In the genomic region with DNA sequence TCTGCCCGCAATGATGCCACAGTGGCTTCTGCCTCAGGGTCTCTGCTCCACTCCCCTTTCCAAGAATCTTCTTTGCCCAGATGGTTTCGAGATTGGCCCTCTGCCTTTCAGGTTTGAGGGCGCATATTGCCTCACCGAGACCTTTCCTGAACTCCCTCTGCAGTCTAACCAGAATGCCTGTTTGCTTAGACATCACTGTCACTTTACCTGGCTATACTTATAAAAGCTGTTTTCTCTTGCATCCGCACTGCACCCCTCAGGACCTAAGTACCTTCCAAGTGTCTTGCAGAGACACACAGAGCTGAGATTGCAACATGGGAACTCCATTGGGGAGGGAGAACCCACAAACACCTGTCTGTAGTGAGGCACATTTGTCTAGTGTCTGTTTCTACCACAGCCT, we compare ENCODE assay signal across 42 mouse cellular contexts. TPM values are rescaled to one million over a fixed set of nuclear protein-coding genes. Genes with fewer than 3 reads are reported as not detected.
"Had no signal": no experiment of that assay in that cellular context is flagged by ENCODE, and none has a peak within 500 bp of the region (broad histone marks: within the 10 kb centered on the region; RNA-seq: fewer than 3 reads in every experiment).

No protein-coding gene starts in this region.

- H3K4me3 ChIP-seq: heart, embryonic 12.5 days; heart, embryonic 13.5 days; heart, embryonic 15.5 days; hindbrain, embryonic 10.5 days; hindbrain, embryonic 13.5 days; hindbrain, embryonic 15.5 days; intestine, embryonic 15.5 days; kidney, embryonic 15.5 days; layer of hippocampus, adult 2 months; left cerebral cortex, adult 2 months had no signal

- ATAC-seq: hindbrain, embryonic 16.5 days; hindbrain, postnatal 0 days; inflammation-experienced regulatory T-cells, adult 6 months; intestine, embryonic 15.5 days; intestine, embryonic 16.5 days; intestine, postnatal 0 days had no signal

- DNase-seq: heart, postnatal 10 days; heart, postnatal 14 days; heart, postnatal 36 days; heart, postnatal 4 days; kidney, adult 11 months; kidney, adult 18-20 months; kidney, adult 2 months; kidney, adult 8-10 months; kidney, adult 9 months; kidney, postnatal 10 days; kidney, postnatal 14 days; kidney, postnatal 25 days; kidney, postnatal 36 days; kidney, postnatal 4 days; layer of hippocampus, adult 9-11 months; layer of hippocampus, postnatal 36 days had no signal

- H3K27ac ChIP-seq: heart, embryonic 13.5 days; heart, embryonic 15.5 days; hindbrain, embryonic 10.5 days; hindbrain, embryonic 13.5 days; hindbrain, embryonic 14.5 days; hindbrain, embryonic 15.5 days; hindbrain, postnatal 0 days; intestine, embryonic 15.5 days; kidney, postnatal 0 days; left cerebral cortex, adult 2 months had no signal

- H3K36me3 ChIP-seq: heart, embryonic 12.5 days; heart, embryonic 13.5 days; heart, embryonic 15.5 days; hindbrain, embryonic 15.5 days; intestine, embryonic 15.5 days; kidney, embryonic 15.5 days had no signal

- H3K4me1 ChIP-seq: heart, embryonic 15.5 days had no signal

- H3K4me2 ChIP-seq: heart, embryonic 11.5 days; heart, embryonic 12.5 days; heart, embryonic 13.5 days; heart, embryonic 15.5 days; hindbrain, embryonic 13.5 days; hindbrain, embryonic 14.5 days; hindbrain, embryonic 15.5 days; intestine, embryonic 15.5 days; kidney, embryonic 15.5 days had no signal

- H3K27me3 ChIP-seq: heart, embryonic 13.5 days; heart, embryonic 15.5 days; hindbrain, embryonic 13.5 days; hindbrain, embryonic 15.5 days; intestine, embryonic 15.5 days; kidney, embryonic 15.5 days had no signal

- H3K9me3 ChIP-seq: heart, embryonic 12.5 days; heart, embryonic 13.5 days; heart, embryonic 15.5 days; hindbrain, embryonic 10.5 days; hindbrain, embryonic 13.5 days; hindbrain, embryonic 15.5 days; intestine, embryonic 15.5 days; kidney, embryonic 15.5 days had no signal

- H3K9ac ChIP-seq: heart, embryonic 12.5 days; heart, embryonic 13.5 days; heart, embryonic 15.5 days; hindbrain, embryonic 13.5 days; hindbrain, embryonic 14.5 days; hindbrain, embryonic 15.5 days; intestine, embryonic 15.5 days; kidney, embryonic 15.5 days had no signal

RNA-seq across cellular contexts. Expression of a gene that starts 14.5 kb away (rescaled TPM):
- polyA plus RNA-seq: inflammation-experienced regulatory T-cells, adult 6 months had no signal

RNA-seq across cellular contexts. Expression of a gene that starts 29.8 kb away (rescaled TPM):
- polyA plus RNA-seq: heart, embryonic 11.5 days; heart, embryonic 12.5 days; heart, embryonic 13.5 days; heart, embryonic 14.5 days; heart, embryonic 15.5 days; heart, embryonic 16.5 days; heart, postnatal 0 days; hindbrain, embryonic 10.5 days; hindbrain, embryonic 11.5 days; hindbrain, embryonic 13.5 days; hindbrain, embryonic 14.5 days; hindbrain, embryonic 15.5 days; hindbrain, embryonic 16.5 days; hindbrain, postnatal 0 days; inflammation-experienced regulatory T-cells, adult 6 months; intestine, embryonic 14.5 days; intestine, embryonic 15.5 days; intestine, embryonic 16.5 days; intestine, postnatal 0 days; kidney, adult 2 months; kidney, embryonic 14.5 days; kidney, embryonic 15.5 days; kidney, embryonic 16.5 days; kidney, postnatal 0 days; large intestine, adult 2 months had no signal
